Mouse (Mus musculus) layer of hippocampus, postnatal 25 days (tissue): ENCODE results near the gene Txndc2. TPM values are rescaled to one million over a fixed set of nuclear protein-coding genes. Genes with fewer than 3 reads are reported as not detected.

ENCODE experiments used
- DNase-seq, 2 experiments: peaks; one replicate each; pipeline ENCODE4 v3.0.0; 2022; ENCODE audit warnings: mixed read lengths in 2 of 2, low spot score in 1 of 2; ENCODE audit errors: extremely low spot score in 1 of 2
- total RNA-seq, 2 experiments: library from RNA; stranded (reverse); gene quantifications; 2 replicates each; pipeline ENCODE4 v1.2.3; 2021

Txndc2 gene
- total RNA-seq: not detected

DNA sequence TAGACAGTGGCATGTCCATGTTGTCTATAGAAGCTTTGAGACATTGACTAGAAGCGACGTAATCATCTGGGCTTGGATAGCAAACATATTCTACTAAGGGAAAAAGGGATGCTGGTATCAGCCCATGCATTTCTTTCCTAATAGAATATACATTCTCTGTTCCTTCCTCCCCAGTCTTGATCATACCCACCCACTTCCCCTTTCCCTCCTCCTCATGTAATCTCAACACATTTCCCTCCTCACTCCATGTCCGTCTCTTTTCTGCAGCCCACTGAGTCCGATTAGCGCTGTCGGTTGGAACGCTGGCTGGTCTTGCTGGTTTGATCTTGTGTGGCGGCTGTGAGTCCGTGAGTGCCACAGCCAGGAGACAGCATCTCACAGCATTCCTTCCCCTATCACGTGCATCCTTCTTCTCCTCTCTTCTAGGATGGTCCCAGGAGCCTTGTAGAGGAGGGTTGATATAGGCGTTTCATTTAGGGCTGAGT lies at the start of gene Txndc2:
TSS of gene Txndc2 (minus strand) at position 435 of the 485 bp plus-strand sequence.
- DNase-seq: no peak

DNA sequence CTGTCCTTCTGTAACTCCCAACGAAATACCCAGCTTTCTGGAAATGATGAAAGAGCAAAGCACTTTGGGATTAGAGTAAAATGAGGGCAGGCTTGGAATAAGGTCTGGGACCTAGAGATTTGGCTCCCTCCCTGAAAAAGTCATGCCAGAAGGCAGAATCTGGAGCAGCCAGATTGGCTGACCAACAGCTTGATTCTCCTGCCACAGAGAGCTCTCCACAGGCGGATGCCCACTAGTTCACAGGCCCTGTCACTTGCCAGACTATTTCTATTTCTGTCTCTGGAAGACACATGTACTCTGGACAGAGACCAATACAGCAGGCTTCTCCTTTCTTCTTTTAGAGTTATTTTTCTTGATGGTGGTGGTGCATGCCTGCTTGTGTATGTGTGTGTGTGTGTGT lies 41.8 kb upstream of the Txndc2 start:
- no peak for DNase-seq

GRCm38 (mm10) chr17:65683316-65683715 lies 41.3 kb upstream of the Txndc2 start:
- DNase-seq: no peak

GRCm38 (mm10) chr17:65682071-65682680 lies 40.2 kb upstream of the Txndc2 start:
- DNase-seq: no peak

- DNase-seq: no peak
These were observed 39.5 kb upstream of the Txndc2 start for GRCm38 (mm10) chr17:65681516-65681915.

GRCm38 (mm10) chr17:65680801-65681412 lies 38.9 kb upstream of the Txndc2 start:
- DNase-seq: no peak

GRCm38 (mm10) chr17:65679806-65680446 lies 38.0 kb upstream of the Txndc2 start:
- DNase-seq: no peak

- DNase-seq: no peak
These were observed 35.8 kb upstream of the Txndc2 start for GRCm38 (mm10) chr17:65677742-65678141.

- no peak for DNase-seq
These were observed 34.6 kb upstream of the Txndc2 start for GRCm38 (mm10) chr17:65676536-65676935.

GRCm38 (mm10) chr17:65675985-65676384 lies 34.0 kb upstream of the Txndc2 start:
- no peak for DNase-seq

DNA sequence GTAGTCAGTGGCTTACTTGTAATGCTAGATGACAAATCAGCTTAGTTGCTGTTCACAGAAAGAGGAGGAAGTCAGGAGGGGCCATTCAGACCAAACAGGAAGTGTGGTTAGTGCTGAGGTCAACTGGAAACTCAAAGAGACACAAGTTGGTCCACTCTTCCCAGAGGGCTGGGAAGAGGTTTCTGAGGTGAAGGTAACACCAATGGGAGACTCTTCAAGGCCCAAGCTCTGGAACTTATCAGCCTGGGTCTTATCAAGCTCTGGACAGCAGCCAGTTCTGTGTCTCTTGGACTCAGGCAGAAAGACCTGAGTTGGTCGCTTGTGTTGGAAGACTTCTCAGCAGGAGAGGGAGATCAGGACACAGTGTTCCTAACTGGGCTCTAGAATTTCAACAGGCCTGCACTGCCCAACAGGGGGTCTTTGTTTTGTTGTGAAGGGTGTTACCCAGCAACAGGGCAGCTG lies 32.8 kb upstream of the Txndc2 start:
- DNase-seq: no peak

DNA sequence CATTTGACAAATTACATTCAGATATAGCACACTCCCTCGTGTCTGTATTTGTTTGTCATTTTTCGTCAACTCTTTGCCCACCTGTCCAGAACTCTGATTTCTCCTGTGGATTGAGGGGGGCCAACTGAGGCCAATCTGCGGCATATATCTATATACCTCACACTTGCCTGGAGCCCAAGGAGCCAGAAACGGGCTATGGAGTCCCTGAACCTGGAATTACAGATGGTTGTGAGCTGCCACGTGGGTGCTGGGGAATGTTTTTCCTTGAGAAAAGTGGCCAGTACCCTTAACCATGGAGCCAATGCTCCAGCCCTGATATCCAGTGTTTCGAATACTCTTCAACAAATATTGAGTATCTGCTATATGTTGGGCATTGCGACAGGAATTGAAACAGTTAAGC lies 31.0 kb upstream of the Txndc2 start:
- DNase-seq: no peak

- DNase-seq: no peak
These were observed 27.1 kb upstream of the Txndc2 start for GRCm38 (mm10) chr17:65669061-65669460.

GRCm38 (mm10) chr17:65667792-65668191 lies 25.8 kb upstream of the Txndc2 start:
- no peak for DNase-seq

DNA sequence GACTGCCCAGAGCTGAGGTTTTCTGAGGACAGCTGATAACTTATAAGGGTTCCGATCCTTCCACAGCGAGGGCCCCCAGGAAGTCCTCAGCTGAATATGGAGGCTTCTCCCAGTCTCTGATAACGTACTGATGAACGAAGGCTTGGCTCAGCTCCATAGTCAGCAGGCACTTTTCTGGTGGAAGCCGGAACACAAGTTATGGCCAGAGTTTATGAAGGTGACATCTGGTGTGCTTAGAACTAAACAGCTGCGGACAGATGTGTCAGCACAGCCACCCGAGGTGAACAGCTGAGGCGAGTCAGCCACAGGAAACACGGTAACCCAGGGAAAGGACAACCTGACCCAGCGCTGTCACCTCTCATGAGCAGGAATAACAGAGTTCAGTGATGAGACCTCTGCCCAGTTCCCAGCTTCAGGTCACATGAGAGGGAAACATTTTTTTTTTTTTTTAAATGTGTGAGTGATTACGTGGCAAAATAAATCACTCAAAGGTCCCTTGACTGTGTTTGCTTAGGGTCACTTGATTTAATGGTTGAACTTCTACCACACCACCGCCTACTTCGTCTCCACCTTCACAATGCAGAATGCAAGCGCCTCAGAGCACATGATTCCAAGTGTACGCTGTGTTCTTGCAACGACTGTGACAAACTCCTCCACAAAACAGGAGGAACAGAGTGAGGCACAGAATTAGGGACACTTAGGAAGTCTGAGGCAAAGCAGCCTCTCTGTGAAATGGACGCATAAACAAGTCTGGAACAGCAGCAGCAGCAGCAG lies 24.6 kb upstream of the Txndc2 start:
- DNase-seq: no peak

- DNase-seq: no peak
These were observed 23.9 kb upstream of the Txndc2 start for GRCm38 (mm10) chr17:65665786-65666387.

- no peak for DNase-seq
These were observed 21.5 kb upstream of the Txndc2 start for GRCm38 (mm10) chr17:65663329-65664078.

DNA sequence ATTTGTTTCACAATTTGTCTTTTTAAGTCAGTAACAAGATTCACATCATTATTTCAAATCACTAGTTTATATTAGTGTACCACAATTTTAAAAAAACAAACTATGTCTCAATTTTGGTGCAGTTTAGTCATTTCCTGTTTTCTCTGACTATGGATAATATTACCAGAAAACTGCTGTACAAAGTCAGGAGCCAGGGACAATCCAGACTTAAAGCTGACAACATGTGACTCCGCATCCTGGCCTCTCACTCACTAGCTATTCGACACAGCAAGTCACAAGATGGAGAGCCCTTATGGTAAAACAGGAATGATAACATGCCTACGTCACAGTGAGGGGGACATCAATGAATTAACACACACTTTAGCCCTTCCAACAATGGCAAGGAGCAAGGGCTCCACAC lies 20.7 kb upstream of the Txndc2 start:
- DNase-seq: no peak

GRCm38 (mm10) chr17:65658416-65658815 lies 16.4 kb upstream of the Txndc2 start:
- DNase-seq: no peak

GRCm38 (mm10) chr17:65657958-65658357 lies 16.0 kb upstream of the Txndc2 start:
- no peak for DNase-seq
